ENCODE assay signal across 17 mouse cellular contexts in the genomic region with DNA sequence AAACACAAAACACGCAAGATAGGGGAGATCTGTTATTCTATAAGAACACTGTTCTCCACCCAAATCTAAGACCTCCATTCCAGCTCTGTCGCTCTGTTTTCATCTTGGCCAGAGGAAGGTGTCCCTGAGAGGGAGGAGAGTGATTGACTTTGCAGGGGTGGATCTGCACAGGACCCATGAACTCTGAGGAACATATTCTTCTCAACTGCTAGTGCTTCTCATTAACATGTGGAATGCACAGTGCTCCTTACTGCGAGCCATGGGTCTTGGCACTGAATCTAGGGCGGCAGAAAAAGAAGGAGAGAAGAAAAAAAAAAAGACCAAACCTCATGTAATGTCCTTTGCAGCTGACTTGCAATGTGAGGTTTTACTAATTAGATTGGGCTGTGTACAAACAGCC. TPM values are rescaled to one million over a fixed set of nuclear protein-coding genes. Genes with fewer than 3 reads are reported as not detected.
DNase-seq lines count a peak whose midpoint lies in the region; ATAC-seq lines count a peak whose summit lies in the region.
"Had no signal": no experiment of that assay in that cellular context is flagged by ENCODE, and none has a peak within 500 bp of the region (broad histone marks: within the 10 kb centered on the region; RNA-seq: fewer than 3 reads in every experiment).

No protein-coding gene starts in this region.

- intact Hi-C loops in heart, postnatal 10 days (cut with DNase I) = no loop called here

- peak overlapping the region in 1 of 2 experiments; percentile 38; a peak in 1 of 4 replicates for H3K27ac ChIP-seq in heart, embryonic 14.5 days (replicated peaks in 1 of 2; ENCODE audit: control insufficient read depth in 1 of 2, insufficient read depth in 1 of 2, low read depth in 2 of 2, low read length in 2 of 2)
- peak overlapping the region; percentile 58; the same call in 1 of the 2 replicates for H3K27ac ChIP-seq in neural tube, embryonic 15.5 days (replicated peaks)
- H3K27ac ChIP-seq: embryonic facial prominence, embryonic 12.5 days; forebrain, embryonic 10.5 days; heart, embryonic 10.5 days; liver, embryonic 13.5 days; midbrain, embryonic 13.5 days had no signal

- H3K4me1 ChIP-seq in heart, embryonic 14.5 days (ENCODE audit: control insufficient read depth in 2 of 2, insufficient read depth in 2 of 2, low read length in 2 of 2) = no peaks in the 10 kb centered on the region
- no peaks in the 10 kb centered on the region for H3K4me1 ChIP-seq in neural tube, embryonic 15.5 days
- H3K4me1 ChIP-seq: embryonic facial prominence, embryonic 12.5 days; heart, embryonic 10.5 days; liver, embryonic 13.5 days; midbrain, embryonic 13.5 days had no signal

- peak; percentile 26 for DNase-seq in cerebellum, adult 11-12 months
- DNase-seq in cerebellum, postnatal 36 days = no peak
- no peak for DNase-seq in heart, postnatal 10 days
- DNase-seq in kidney, postnatal 36 days = peak; percentile 7 to 31
- no peak for DNase-seq in kidney, postnatal 10 days
- no peak for DNase-seq in neural tube, embryonic 10.5 days (ENCODE audit: extremely low spot score, low spot score)
- DNase-seq: gastrocnemius, postnatal 10 days; liver, embryonic 13.5 days had no signal

- H3K36me3 ChIP-seq in heart, embryonic 14.5 days (ENCODE audit: control insufficient read depth, insufficient read depth, low read length) = no peaks in the 10 kb centered on the region
- H3K36me3 ChIP-seq in neural tube, embryonic 15.5 days = no peaks in the 10 kb centered on the region
- H3K36me3 ChIP-seq: embryonic facial prominence, embryonic 12.5 days; forebrain, embryonic 10.5 days; G1E; heart, embryonic 10.5 days; liver, embryonic 13.5 days; midbrain, embryonic 13.5 days had no signal

- peaks cover 11% of the 10 kb centered on the region for H3K9me3 ChIP-seq in heart, embryonic 14.5 days (ENCODE audit: control insufficient read depth, low read length)
- H3K9me3 ChIP-seq in neural tube, embryonic 15.5 days (replicated peaks) = no peaks in the 10 kb centered on the region
- H3K9me3 ChIP-seq: embryonic facial prominence, embryonic 12.5 days; forebrain, embryonic 10.5 days; heart, embryonic 10.5 days; liver, embryonic 13.5 days; midbrain, embryonic 13.5 days had no signal

- WGBS in heart, embryonic 14.5 days = 70% methylated on average over 4 of the region's 4 CpGs
- WGBS in neural tube, embryonic 15.5 days = 73% methylated on average over 4 of the region's 4 CpGs

- ATAC-seq in heart, embryonic 14.5 days (ENCODE audit: insufficient number of reproducible peaks, insufficient read depth, low FRiP score, low read depth) = no peak; the same call in 1 of the 2 replicates
- peak; percentile 77; the same call in 1 of the 2 replicates for ATAC-seq in neural tube, embryonic 15.5 days (ENCODE audit: low FRiP score)
- ATAC-seq: CD4-positive, CD25-positive, alpha-beta regulatory T cell, adult 4 months; midbrain, embryonic 13.5 days had no signal

- H3K4me3 ChIP-seq in heart, embryonic 14.5 days (ENCODE audit: control insufficient read depth in 1 of 2, insufficient read depth in 1 of 2, low read depth in 1 of 2, low read length in 2 of 2) = no peak overlapping the region
- H3K4me3 ChIP-seq in neural tube, embryonic 15.5 days (replicated peaks) = no peak overlapping the region
- H3K4me3 ChIP-seq: embryonic facial prominence, embryonic 12.5 days; forebrain, embryonic 10.5 days; heart, embryonic 10.5 days; liver, embryonic 13.5 days; midbrain, embryonic 13.5 days had no signal

- 0 out of 2 replicates have a peak overlapping the region, but pooled peaks have one; percentile 5 for H3K4me2 ChIP-seq in heart, embryonic 14.5 days (ENCODE audit: low read length)
- H3K4me2 ChIP-seq in neural tube, embryonic 15.5 days = no peak overlapping the region
- H3K4me2 ChIP-seq: embryonic facial prominence, embryonic 12.5 days; liver, embryonic 13.5 days; midbrain, embryonic 13.5 days had no signal

- H3K27me3 ChIP-seq in heart, embryonic 14.5 days (ENCODE audit: control insufficient read depth, insufficient read depth, low read length) = 0 out of 2 replicates have a peak, but pooled peaks cover 6% of the 10 kb centered on the region
- H3K27me3 ChIP-seq in neural tube, embryonic 15.5 days (replicated peaks) = no peaks in the 10 kb centered on the region
- H3K27me3 ChIP-seq: embryonic facial prominence, embryonic 12.5 days; liver, embryonic 13.5 days; midbrain, embryonic 13.5 days had no signal

- H3K9ac ChIP-seq in heart, embryonic 14.5 days (ENCODE audit: low read length) = no peak overlapping the region
- no peak overlapping the region for H3K9ac ChIP-seq in neural tube, embryonic 15.5 days (replicated peaks)
- H3K9ac ChIP-seq: embryonic facial prominence, embryonic 12.5 days; liver, embryonic 13.5 days; midbrain, embryonic 13.5 days had no signal

RNA-seq across cellular contexts. Expression of gene Svep1, which starts 9.4 kb away (rescaled TPM):
- 2.4 and 2.8 TPM in 2 replicates for polyA plus RNA-seq in heart, embryonic 14.5 days (2014; fragmentation: Nextera tagmentation; extraction: Ambion mirVana)
- 10 to 100 TPM; 11.0 to 12.1 TPM for total RNA-seq in heart, postnatal 10 days (2021)
- 0.90 and 1.7 TPM in 2 replicates for polyA plus RNA-seq in neural tube, embryonic 15.5 days (2015; fragmentation: Nextera tagmentation; extraction: Ambion mirVana)
- total RNA-seq: megakaryocyte progenitor cell, adult 5-6 weeks had no signal
- polyA plus RNA-seq: G1E had no signal

Comparison
In these comparisons a context has a peak if more than half of its experiments do, and no peak if none do; other contexts are left out.
1. DNase-seq: peak in cerebellum, adult 11-12 months (single experiment) and kidney, postnatal 36 days (2 of 2); none in cerebellum, postnatal 36 days (0 of 2), heart, postnatal 10 days (0 of 2), kidney, postnatal 10 days (single experiment) and neural tube, embryonic 10.5 days (single experiment).